Mouse (Mus musculus): Measurements from ENCODE around the gene Ssr1. TPM values are rescaled to one million over a fixed set of nuclear protein-coding genes. Genes with fewer than 3 reads are reported as not detected.

The Ssr1 gene
- polyA plus RNA-seq, 1 experiment from 2014 or later, result 95.7 TPM

DNA sequence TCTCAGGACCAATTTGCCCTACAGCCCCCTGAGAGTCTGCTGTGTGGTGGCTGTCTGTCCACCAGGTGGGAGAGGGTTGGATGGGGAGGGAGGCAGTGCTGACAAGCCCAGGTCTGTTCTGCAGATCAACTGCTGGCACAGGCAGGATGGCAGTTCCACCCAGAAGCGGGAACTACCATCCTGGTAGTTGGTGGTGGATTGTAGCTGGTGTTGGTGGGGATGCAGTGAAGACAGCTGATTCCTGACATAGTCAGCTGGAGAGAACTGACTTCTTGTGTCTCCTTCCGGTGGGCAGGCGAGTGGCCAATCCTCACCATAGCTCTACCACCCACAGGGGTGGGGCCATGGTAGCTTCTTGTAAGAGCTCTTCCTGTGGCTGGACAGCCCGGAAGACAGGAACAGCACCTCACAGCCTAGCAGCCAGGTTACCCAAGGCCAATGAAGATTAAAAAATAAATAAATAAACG is 16.5 kb upstream of the Ssr1 start:
- H3K27me3 ChIP-seq, result peaks cover 9% of the 10 kb centered on the region
- DNase-seq (ENCODE audit: low read depth, low spot score) (no peak), ATAC-seq (no peak)
- TF ChIP-seq CTCF (IDR thresholded peaks at IDR 0.05), result no peak
- in situ Hi-C loops (cut with MboI; ENCODE audit: low pct_unique_long_range_greater_than_20kb), result no loop called here
- POLR2A ChIA-PET, result no interaction called here
- CTCF ChIA-PET, result interaction anchor here (1.2 kb wide), 1 partner anchor 48 kb away, joined by 3 read pairs; no protein-coding TSS in a partner anchor

DNA sequence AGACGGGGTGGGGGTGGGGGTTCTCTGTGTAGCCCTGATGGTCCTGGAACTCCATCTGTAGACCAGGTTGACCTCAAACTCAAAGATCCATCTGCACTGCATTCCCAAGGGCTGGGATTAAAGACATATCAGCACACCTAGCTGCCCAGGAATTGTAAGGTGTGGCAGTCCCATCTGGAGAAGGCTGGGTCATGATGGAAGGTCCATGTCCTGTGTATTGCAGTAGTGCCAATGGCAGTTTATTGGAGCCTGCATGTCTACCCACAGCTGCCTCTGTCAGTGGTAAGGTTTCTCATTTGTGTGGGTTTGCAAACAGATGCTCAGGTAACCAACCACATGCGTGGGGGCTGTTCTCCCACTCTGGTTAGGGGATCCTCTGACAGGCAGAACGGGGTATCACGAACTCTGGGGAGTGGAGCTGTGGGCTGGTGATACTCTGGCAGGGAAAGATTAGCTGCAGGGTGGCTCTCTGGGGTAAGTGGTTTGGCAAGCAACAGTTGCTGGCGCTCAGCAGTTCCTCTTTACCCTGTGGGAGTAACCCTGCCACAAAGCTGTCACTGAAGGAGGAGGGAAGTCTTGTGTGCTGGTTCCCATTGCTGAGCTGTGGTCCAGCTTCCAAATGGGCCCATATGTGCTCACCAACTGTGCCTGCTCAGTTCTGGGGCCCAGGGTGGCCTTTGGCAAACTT is 15.8 kb upstream of the Ssr1 start:
- TF ChIP-seq CTCF (IDR thresholded peaks at IDR 0.05), result no peak
- ATAC-seq (no peak), DNase-seq (ENCODE audit: low read depth, low spot score) (no peak)
- H3K27me3 ChIP-seq, result peaks cover 9% of the 10 kb centered on the region
- POLR2A ChIA-PET, result no interaction called here
- CTCF ChIA-PET, result interaction anchor here (1.2 kb wide), 1 partner anchor 47 kb away, joined by 3 read pairs; no protein-coding TSS in a partner anchor
- in situ Hi-C loops (cut with MboI; ENCODE audit: low pct_unique_long_range_greater_than_20kb), result no loop called here

DNA sequence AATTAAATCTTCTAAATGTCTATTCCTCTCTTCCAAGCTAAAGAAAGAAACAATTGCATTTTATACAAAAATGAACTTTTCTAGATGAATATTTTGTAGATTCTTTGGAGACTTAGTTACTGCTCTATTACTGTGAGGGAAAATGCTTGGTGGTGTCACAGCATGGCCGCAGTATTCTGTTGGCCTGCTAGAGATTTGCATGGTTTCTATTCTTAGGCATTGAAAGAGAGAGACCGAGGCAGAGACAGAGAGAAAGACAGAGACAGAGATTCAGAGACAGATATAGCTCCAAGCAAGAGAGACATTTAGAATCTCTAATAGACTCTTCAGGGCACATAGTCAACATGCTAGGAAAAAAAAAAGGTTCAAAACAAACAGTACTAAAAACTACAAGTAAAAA is 14.0 kb upstream of the Ssr1 start:
- ATAC-seq, result no peak
- ChIA-PET POLR2A (no interaction called here), CTCF (no interaction called here)
- no peak for TF ChIP-seq CTCF (IDR thresholded peaks at IDR 0.05)
- DNase-seq (ENCODE audit: low read depth, low spot score), result no peak
- H3K27me3 ChIP-seq, result peaks cover 12% of the 10 kb centered on the region
- in situ Hi-C loops (cut with MboI; ENCODE audit: low pct_unique_long_range_greater_than_20kb), result no loop called here

DNA sequence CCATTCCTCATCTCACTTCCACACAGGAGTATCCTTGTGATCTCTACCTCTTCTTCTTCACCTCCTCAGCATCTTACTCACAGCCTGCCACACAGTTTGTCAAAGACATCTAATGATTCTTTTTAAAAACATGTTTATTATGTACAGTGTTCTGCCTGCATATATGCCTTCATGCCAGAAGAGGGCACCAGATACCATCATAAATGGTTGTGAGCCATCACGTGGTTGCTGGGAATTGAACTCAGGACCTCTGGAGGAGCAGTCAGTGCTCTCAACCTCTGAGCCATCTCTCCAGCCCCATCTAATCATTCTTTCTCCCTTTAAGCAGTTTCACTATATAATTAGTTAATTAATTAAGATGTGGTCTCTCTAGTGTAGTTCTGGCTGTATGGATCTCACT is 8.4 kb upstream of the Ssr1 start:
- H3K27me3 ChIP-seq, result peaks cover 17% of the 10 kb centered on the region
- DNase-seq (ENCODE audit: low read depth, low spot score) (no peak), ATAC-seq (no peak)
- ChIA-PET CTCF (no interaction called here), POLR2A (no interaction called here)
- peak; percentile 56 for TF ChIP-seq CTCF (IDR thresholded peaks at IDR 0.05)
- in situ Hi-C loops (cut with MboI; ENCODE audit: low pct_unique_long_range_greater_than_20kb), result no loop called here

DNA sequence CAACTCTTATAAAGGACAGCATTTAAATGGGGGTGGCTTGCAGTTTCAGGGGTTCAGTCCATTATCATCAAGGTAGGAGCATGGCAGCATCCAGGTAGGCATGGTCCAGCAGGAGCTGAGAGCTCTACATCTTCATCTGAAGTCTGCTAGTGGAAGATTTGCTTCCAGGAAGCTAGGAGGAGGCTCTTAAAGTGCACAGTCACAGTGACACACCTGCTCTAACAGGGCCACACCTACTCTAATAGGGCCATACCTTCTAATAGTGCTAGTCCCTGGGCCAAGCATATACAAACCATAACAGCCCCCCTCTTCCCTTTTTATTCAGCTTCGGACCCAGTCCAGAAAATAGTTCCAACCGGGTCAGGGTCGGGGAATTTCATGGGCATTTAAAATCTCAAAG is 5.7 kb upstream of the Ssr1 start:
- CTCF ChIA-PET, result no interaction called here
- TF ChIP-seq CTCF (IDR thresholded peaks at IDR 0.05), result no peak
- DNase-seq (ENCODE audit: low read depth, low spot score) (no peak), ATAC-seq (no peak)
- in situ Hi-C loops (cut with MboI; ENCODE audit: low pct_unique_long_range_greater_than_20kb), result no loop called here
- POLR2A ChIA-PET, result no interaction called here
- peaks cover 14% of the 10 kb centered on the region for H3K27me3 ChIP-seq

DNA sequence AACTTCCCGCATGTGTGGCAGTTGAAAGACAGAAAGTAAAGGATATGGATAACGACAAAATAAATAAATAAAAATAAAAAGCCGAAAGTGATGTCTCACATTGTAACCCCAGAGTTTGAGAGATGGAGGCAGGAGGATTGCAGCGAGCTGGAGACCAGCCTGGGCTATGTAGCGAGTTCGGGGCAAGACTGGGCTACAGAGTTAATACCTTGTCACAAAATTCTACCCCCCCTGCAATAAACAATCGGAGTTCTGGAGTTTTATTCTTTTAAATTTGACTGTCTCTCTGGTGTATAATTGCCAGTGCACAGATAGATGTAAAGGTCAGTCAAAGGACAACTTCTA is 360 bp upstream of the Ssr1 start:
- DNase-seq (ENCODE audit: low read depth, low spot score), result no peak
- ChIA-PET POLR2A (interaction anchor here (0.5 to 1.4 kb wide), 2 partner anchors 31 to 44 kb away, joined by 3 to 4 read pairs; no protein-coding TSS in a partner anchor), CTCF (interaction anchor here (1.7 kb wide), 1 partner anchor 12 kb away, joined by 4 read pairs; no protein-coding TSS in a partner anchor)
- H3K27me3 ChIP-seq, result peaks cover 4% of the 10 kb centered on the region
- ATAC-seq, result no peak
- TF ChIP-seq CTCF (IDR thresholded peaks at IDR 0.05), result no peak
- in situ Hi-C loops (cut with MboI; ENCODE audit: low pct_unique_long_range_greater_than_20kb), result no loop called here

DNA sequence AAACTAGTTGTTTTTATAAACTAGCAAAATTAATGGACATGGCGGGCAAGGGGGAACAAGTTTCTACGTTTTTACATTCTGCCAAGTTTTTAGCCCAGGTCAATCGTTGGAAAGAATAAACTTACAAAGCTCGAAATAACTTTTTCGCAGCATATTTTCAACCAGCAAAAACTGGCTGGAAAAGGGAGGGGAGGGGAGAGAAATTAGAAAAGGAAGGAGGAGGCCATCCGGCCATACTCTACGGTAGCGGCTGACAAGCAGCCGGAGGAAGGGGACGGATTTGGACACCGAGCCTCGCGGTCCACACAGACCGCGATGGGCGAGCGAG is 677 bp downstream of the Ssr1 start:
- ATAC-seq, result no peak
- ChIA-PET POLR2A (interaction anchor here (1.0 to 1.4 kb wide), 2 partner anchors 19 to 45 kb away, joined by 3 to 4 read pairs; no protein-coding TSS in a partner anchor), CTCF (interaction anchor here (1.7 kb wide), 1 partner anchor 11 kb away, joined by 4 read pairs; no protein-coding TSS in a partner anchor)
- H3K27me3 ChIP-seq, result no peaks in the 10 kb centered on the region
- DNase-seq (ENCODE audit: low read depth, low spot score), result no peak
- no peak for TF ChIP-seq CTCF (IDR thresholded peaks at IDR 0.05)
- in situ Hi-C loops (cut with MboI; ENCODE audit: low pct_unique_long_range_greater_than_20kb), result no loop called here

DNA sequence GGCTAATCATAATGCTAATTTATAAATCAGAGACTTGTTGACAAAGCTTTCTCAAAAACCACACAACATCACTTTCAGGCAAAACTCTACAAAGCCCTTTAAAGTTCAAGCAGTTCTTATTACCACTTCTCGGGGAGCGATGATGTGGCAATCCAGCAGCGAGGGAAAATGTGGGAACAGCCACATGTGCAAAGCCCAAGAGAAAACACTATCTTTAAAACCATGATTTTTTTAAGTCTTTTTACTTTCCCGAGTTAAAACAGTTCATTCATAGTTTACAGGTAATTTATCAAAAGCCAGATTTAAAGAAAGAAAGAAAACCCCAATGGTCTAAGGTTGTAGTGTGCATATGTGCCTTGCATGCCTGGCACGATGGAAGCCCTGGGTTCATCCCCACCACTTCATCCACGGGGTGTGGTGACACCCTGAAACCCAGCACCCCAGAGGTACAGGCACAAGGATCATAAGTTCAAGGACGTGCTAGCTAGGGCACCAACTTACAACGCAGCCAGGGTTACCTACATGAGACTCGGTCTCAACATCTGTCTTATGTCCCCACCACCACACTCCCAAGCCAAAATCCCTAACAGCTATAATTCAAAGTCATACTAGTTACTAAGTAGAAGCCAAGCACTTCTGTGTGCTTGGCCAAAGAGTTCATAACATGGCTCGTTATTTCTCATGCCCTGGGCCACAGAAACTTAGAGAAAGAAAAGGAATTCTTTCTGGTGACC is 1.2 kb downstream of the Ssr1 start:
- ChIA-PET POLR2A (interaction anchor here (1.0 kb wide), 1 partner anchor 19 kb away, joined by 3 read pairs; no protein-coding TSS in a partner anchor), CTCF (interaction anchor here (1.0 to 1.5 kb wide), 2 partner anchors 12 to 23 kb away, joined by 3 to 6 read pairs; no protein-coding TSS in a partner anchor)
- DNase-seq (ENCODE audit: low read depth, low spot score) (no peak), ATAC-seq (no peak)
- in situ Hi-C loops (cut with MboI; ENCODE audit: low pct_unique_long_range_greater_than_20kb), result no loop called here
- H3K27me3 ChIP-seq, result no peaks in the 10 kb centered on the region
- TF ChIP-seq CTCF (IDR thresholded peaks at IDR 0.05), result no peak

DNA sequence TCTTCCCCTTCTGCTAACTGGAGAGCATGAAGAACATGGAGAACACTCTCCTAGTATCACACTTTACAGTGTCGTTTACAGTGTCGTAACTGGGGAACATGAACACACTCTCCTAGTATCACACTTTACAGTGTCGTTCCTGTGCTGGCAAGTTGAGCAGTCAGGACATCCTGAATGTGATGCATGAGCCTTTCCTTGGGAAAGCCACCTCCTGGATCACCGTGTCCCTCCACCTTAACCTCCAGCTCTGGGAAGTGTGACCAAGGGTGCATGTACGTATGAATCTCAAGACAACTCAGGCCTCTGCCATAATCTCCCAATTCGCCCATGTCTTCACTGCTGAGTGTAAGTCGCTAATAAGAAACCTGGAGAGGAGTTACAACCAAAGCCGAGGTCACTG is 4.3 kb downstream of the Ssr1 start:
- ATAC-seq (no peak), DNase-seq (ENCODE audit: low read depth, low spot score) (no peak)
- in situ Hi-C loops (cut with MboI; ENCODE audit: low pct_unique_long_range_greater_than_20kb), result no loop called here
- TF ChIP-seq CTCF (IDR thresholded peaks at IDR 0.05), result no peak
- ChIA-PET POLR2A (no interaction called here), CTCF (interaction anchor here (2.0 kb wide), 1 partner anchor 20 kb away, joined by 4 read pairs; no protein-coding TSS in a partner anchor)
- H3K27me3 ChIP-seq, result no peaks in the 10 kb centered on the region

DNA sequence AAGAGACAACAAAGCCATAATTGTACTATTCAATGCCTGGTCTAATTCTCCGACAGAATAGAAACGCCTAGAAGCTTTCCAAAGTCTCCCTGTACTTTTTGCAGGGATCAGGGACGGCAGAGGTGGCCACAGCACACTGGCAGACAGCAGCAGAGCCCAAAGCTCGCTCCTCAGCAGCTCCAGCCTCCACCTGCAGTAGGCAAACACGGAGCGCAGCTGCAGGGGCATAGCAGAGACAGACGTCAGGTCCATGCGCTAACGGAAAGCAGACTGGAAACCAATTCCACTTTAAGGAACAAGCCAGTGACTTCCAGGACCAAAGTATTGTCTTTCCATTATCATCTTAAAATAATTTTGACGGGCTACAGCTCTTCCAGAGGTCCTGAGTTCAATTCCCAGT is 7.9 kb downstream of the Ssr1 start:
- no peak for ATAC-seq
- no peaks in the 10 kb centered on the region for H3K27me3 ChIP-seq
- DNase-seq (ENCODE audit: low read depth, low spot score), result no peak
- no peak for TF ChIP-seq CTCF (IDR thresholded peaks at IDR 0.05)
- CTCF ChIA-PET, result interaction anchor here (1.0 to 2.6 kb wide), 2 partner anchors 10 to 16 kb away, joined by 3 to 6 read pairs; no protein-coding TSS in a partner anchor
- in situ Hi-C loops (cut with MboI; ENCODE audit: low pct_unique_long_range_greater_than_20kb), result no loop called here
- POLR2A ChIA-PET, result interaction anchor here (1.1 kb wide), 1 partner anchor 11 kb away, joined by 3 read pairs; no protein-coding TSS in a partner anchor

DNA sequence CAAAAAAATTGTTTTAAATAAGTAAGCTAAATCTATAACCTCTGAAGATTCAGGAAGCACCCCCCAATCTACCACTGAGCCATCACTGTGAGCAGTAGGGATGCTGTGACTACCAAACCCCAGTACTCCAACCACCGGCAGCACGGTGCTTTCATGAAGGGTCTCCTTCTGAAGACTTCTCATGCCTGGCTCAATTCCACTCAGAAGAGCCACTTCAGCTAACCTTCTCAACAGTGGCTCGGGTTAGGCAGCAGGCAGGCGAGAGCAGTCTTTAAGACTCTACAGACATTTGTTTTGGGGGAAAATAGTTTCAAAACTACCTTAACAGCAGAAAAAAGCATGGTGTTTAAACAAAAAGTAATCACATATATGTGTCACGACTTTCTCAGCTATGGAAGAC is 13.0 kb downstream of the Ssr1 start:
- no peaks in the 10 kb centered on the region for H3K27me3 ChIP-seq
- ChIA-PET CTCF (interaction anchor here (1.3 to 2.4 kb wide), 2 partner anchors 11 kb away, joined by 3 to 10 read pairs; no protein-coding TSS in a partner anchor), POLR2A (no interaction called here)
- no peak for TF ChIP-seq CTCF (IDR thresholded peaks at IDR 0.05)
- DNase-seq (ENCODE audit: low read depth, low spot score) (no peak), ATAC-seq (no peak)
- in situ Hi-C loops (cut with MboI; ENCODE audit: low pct_unique_long_range_greater_than_20kb), result no loop called here
